Comparison of ENCODE assay signal across 13 mouse cellular contexts in genomic region chr9:66991021-66991749, GRCm38 (mm10). TPM values are rescaled to one million over a fixed set of nuclear protein-coding genes. Genes with fewer than 3 reads are reported as not detected.
DNase-seq lines count a peak whose midpoint lies in the region; ATAC-seq lines count a peak whose summit lies in the region.
"Had no signal": no experiment of that assay in that cellular context is flagged by ENCODE, and none has a peak within 500 bp of the region (broad histone marks: within the 10 kb centered on the region; RNA-seq: fewer than 3 reads in every experiment).

No protein-coding gene starts in this region.

- peaks cover 5% of the 10 kb centered on the region for H3K9me3 ChIP-seq in megakaryocyte, embryonic 14.5 days
- H3K9me3 ChIP-seq in kidney, embryonic 15.5 days (replicated peaks), result no peaks in the 10 kb centered on the region
- H3K9me3 ChIP-seq: embryonic facial prominence, embryonic 15.5 days; heart, embryonic 15.5 days had no signal

- H3K4me3 ChIP-seq in megakaryocyte, embryonic 14.5 days (replicated peaks), result peak overlapping the region; percentile 90
- H3K4me3 ChIP-seq in kidney, embryonic 15.5 days (replicated peaks), result no peak overlapping the region
- H3K4me3 ChIP-seq: embryonic facial prominence, embryonic 15.5 days; heart, embryonic 15.5 days had no signal

- H3K27me3 ChIP-seq in megakaryocyte, embryonic 14.5 days (replicated peaks), result no peaks in the 10 kb centered on the region
- H3K27me3 ChIP-seq in kidney, embryonic 15.5 days, result no peaks in the 10 kb centered on the region
- H3K27me3 ChIP-seq: embryonic facial prominence, embryonic 15.5 days; heart, embryonic 15.5 days; Patski had no signal

- H3K36me3 ChIP-seq in megakaryocyte, embryonic 14.5 days (replicated peaks; ENCODE audit: low read length), result peaks cover 9% of the 10 kb centered on the region
- no peaks in the 10 kb centered on the region for H3K36me3 ChIP-seq in kidney, embryonic 15.5 days
- H3K36me3 ChIP-seq: embryonic facial prominence, embryonic 15.5 days; heart, embryonic 15.5 days had no signal

- ATAC-seq in megakaryocyte, adult 5-6 weeks (ENCODE audit: poor library complexity, severe bottlenecking), result no peak
- ATAC-seq in kidney, embryonic 15.5 days (replicated peaks; ENCODE audit: low FRiP score), result no peak
- ATAC-seq: midbrain, embryonic 16.5 days; Patski had no signal

- 72% methylated on average over 9 of the region's 9 CpGs for WGBS in kidney, embryonic 15.5 days

- no peak overlapping the region for H3K9ac ChIP-seq in kidney, embryonic 15.5 days
- H3K9ac ChIP-seq: embryonic facial prominence, embryonic 15.5 days; heart, embryonic 15.5 days had no signal

- DNase-seq in MEL-GATA-1-ER (ENCODE audit: extremely low read depth, low read depth), result peak; percentile 74
- peak; percentile 43 for DNase-seq in induced T-regulatory cell, adult 2 months (ENCODE audit: low read depth)
- peak; percentile 67 for DNase-seq in telencephalon, adult 2 months (ENCODE audit: low read depth, low spot score)
- DNase-seq in gastrocnemius, postnatal 25 days, result no peak
- DNase-seq: adrenal gland, adult 2 months; cerebellum, postnatal 36 days had no signal

- no peak overlapping the region for H3K4me2 ChIP-seq in kidney, embryonic 15.5 days
- H3K4me2 ChIP-seq: embryonic facial prominence, embryonic 15.5 days had no signal

- H3K27ac ChIP-seq in kidney, embryonic 15.5 days, result no peak overlapping the region
- H3K27ac ChIP-seq: embryonic facial prominence, embryonic 15.5 days; heart, embryonic 15.5 days had no signal

- H3K4me1 ChIP-seq in megakaryocyte, embryonic 14.5 days, result peaks cover 68% of the 10 kb centered on the region
- H3K4me1 ChIP-seq in kidney, embryonic 15.5 days, result peaks cover 45% of the 10 kb centered on the region

RNA-seq across cellular contexts. Expression of gene Lactb, which starts 15.9 kb away (rescaled TPM):
- polyA plus RNA-seq in megakaryocyte, embryonic 14.5 days (2012; ENCODE audit: insufficient read depth, low replicate concordance), result 8.5 TPM in 2 replicates
- 52.5 and 58.1 TPM in 2 replicates for total RNA-seq in megakaryocyte, adult 5-6 weeks (2015)
- total RNA-seq in megakaryocyte, adult 5-6 weeks (2017), result 40.7 and 44.6 TPM in 2 replicates
- total RNA-seq in gastrocnemius, postnatal 25 days (2021), result 10 to 100 TPM; 17.8 to 19.5 TPM
- polyA plus RNA-seq in kidney, embryonic 15.5 days (2015; fragmentation: Nextera tagmentation; extraction: Ambion mirVana), result 14.4 and 17.4 TPM in 2 replicates

RNA-seq across cellular contexts. Expression of gene Rps27l, which starts 45.3 kb away (rescaled TPM):
- polyA plus RNA-seq in megakaryocyte, embryonic 14.5 days (2012; ENCODE audit: insufficient read depth, low replicate concordance), result 23.8 and 219 TPM in 2 replicates
- total RNA-seq in megakaryocyte, adult 5-6 weeks (2015), result 368 and 391 TPM in 2 replicates
- 149 and 154 TPM in 2 replicates for total RNA-seq in megakaryocyte, adult 5-6 weeks (2017)
- 100 to 1,000 TPM; 198 to 200 TPM for total RNA-seq in gastrocnemius, postnatal 25 days (2021)
- polyA plus RNA-seq in kidney, embryonic 15.5 days (2015; fragmentation: Nextera tagmentation; extraction: Ambion mirVana), result 708 and 821 TPM in 2 replicates

RNA-seq across cellular contexts. Expression of gene Tpm1, which starts 58.0 kb away (rescaled TPM):
- 27.0 and 240 TPM in 2 replicates for polyA plus RNA-seq in megakaryocyte, embryonic 14.5 days (2012; ENCODE audit: insufficient read depth, low replicate concordance)
- total RNA-seq in megakaryocyte, adult 5-6 weeks (2015), result 27.3 and 27.9 TPM in 2 replicates
- total RNA-seq in megakaryocyte, adult 5-6 weeks (2017), result 34.1 and 39.8 TPM in 2 replicates
- total RNA-seq in gastrocnemius, postnatal 25 days (2021), result over 10,000 TPM; 20,359 to 26,033 TPM
- 533 and 589 TPM in 2 replicates for polyA plus RNA-seq in kidney, embryonic 15.5 days (2015; fragmentation: Nextera tagmentation; extraction: Ambion mirVana)

Comparison
In these comparisons a context has a peak if more than half of its experiments do, and no peak if none do; other contexts are left out.
1. RNA of gene Tpm1, which starts 58.0 kb away (total RNA-seq): 20,359 to 26,033 TPM in gastrocnemius, postnatal 25 days; 27.3 to 39.8 TPM in megakaryocyte, adult 5-6 weeks; every median in the first group is over 100 times any median in the second.